Mouse (Mus musculus): ENCODE results near the gene Ntan1. TPM values are rescaled to one million over a fixed set of nuclear protein-coding genes. Genes with fewer than 3 reads are reported as not detected.
A peak's percentile ranks its signal among the peaks of the same experiment; 100 is the strongest.
"Not testable (repeated sequence)": the region's sequence is repeated elsewhere in the genome, so short reads cannot be mapped to it uniquely, and the experiment has no call there.

The Ntan1 gene
- polyA plus RNA-seq, 1 experiment from 2014 or later, result 167 TPM

- no peak overlapping the region for H3K27ac ChIP-seq
- WGBS, result 62% methylated on average over 5 of the region's 5 CpGs
- H3K4me2 ChIP-seq (ENCODE audit: low read length), result no peak overlapping the region
Measured at GRCm38 (mm10) chr16:13866616-13867015, 48.0 kb downstream of the Ntan1 start.

DNA sequence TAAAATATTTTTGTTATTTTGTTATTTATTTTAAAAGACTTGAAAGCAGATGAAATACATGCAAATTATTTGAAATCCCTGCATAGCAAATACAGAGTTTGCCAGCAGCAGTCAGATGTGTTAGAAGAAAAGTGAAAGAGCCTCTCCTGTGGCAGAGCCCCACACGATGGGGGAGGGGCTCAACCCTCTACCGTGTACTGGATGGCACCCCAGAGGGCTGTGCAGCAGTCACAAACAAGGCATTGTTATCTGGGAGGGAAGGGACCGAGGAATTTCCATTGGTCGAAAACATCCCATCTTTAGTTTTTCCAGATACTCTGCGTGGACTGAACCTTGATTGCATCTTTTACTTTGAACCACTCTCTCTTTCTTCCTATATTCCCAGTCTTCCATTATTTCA, 48.8 kb downstream of the Ntan1 start:
- 52% methylated on average over 5 of the region's 5 CpGs for WGBS
- not testable (repeated sequence) for H3K4me2 ChIP-seq (ENCODE audit: low read length)
- H3K36me3 ChIP-seq (ENCODE audit: insufficient read depth, low read length), result peaks cover 24% of the 10 kb centered on the region

More at GRCm38 (mm10) chr16:13866616-13867015, 48.0 kb downstream of the Ntan1 start:
- Histone ChIP-seq H3K4me3 (replicated peaks; ENCODE audit: low read depth, low read length) (no peak overlapping the region), H3K9me3 (replicated peaks; ENCODE audit: low read length) (no peaks in the 10 kb centered on the region), H3K4me1 (replicated peaks; ENCODE audit: insufficient read depth, low read length) (no peaks in the 10 kb centered on the region), H3K27me3 (ENCODE audit: insufficient read depth, low read length) (no peaks in the 10 kb centered on the region), H3K9ac (ENCODE audit: low read depth, low read length) (no peak overlapping the region), H3K36me3 (ENCODE audit: insufficient read depth, low read length) (peaks cover 17% of the 10 kb centered on the region)
- TF ChIP-seq CTCF (IDR thresholded peaks at IDR 0.05; ENCODE audit: low read depth), result no peak
- no peak for DNase-seq (ENCODE audit: low spot score)
- no peak for ATAC-seq (replicated peaks; ENCODE audit: low FRiP score, low read depth)

GRCm38 (mm10) chr16:13867910-13868514, 49.4 kb downstream of the Ntan1 start:
- Histone ChIP-seq H3K36me3 (ENCODE audit: insufficient read depth, low read length) (peaks cover 25% of the 10 kb centered on the region), H3K4me1 (replicated peaks; ENCODE audit: insufficient read depth, low read length) (no peaks in the 10 kb centered on the region), H3K9ac (ENCODE audit: low read depth, low read length) (0 out of 2 replicates have a peak overlapping the region, but pooled peaks have one; percentile 10), H3K4me3 (replicated peaks; ENCODE audit: low read depth, low read length) (peak overlapping the region; percentile 17), H3K27ac (no peak overlapping the region), H3K27me3 (ENCODE audit: insufficient read depth, low read length) (no peaks in the 10 kb centered on the region), H3K4me2 (ENCODE audit: low read length) (peak overlapping the region; percentile 27), H3K9me3 (replicated peaks; ENCODE audit: low read length) (no peaks in the 10 kb centered on the region)
- DNase-seq (ENCODE audit: low spot score) (peak; percentile 31), ATAC-seq (replicated peaks; ENCODE audit: low FRiP score, low read depth) (peak; percentile 29; the same call in 1 of the 2 replicates)
- 31% methylated on average over 42 of the region's 42 CpGs for WGBS
- no peak for TF ChIP-seq CTCF (IDR thresholded peaks at IDR 0.05; ENCODE audit: low read depth)

More for the DNA sequence above, 48.8 kb downstream of the Ntan1 start:
- not testable (repeated sequence) for H3K27me3 ChIP-seq (ENCODE audit: insufficient read depth, low read length); ATAC-seq (replicated peaks; ENCODE audit: low FRiP score, low read depth); DNase-seq (ENCODE audit: low spot score); H3K4me3 ChIP-seq (replicated peaks; ENCODE audit: low read depth, low read length); H3K27ac ChIP-seq; H3K4me1 ChIP-seq (replicated peaks; ENCODE audit: insufficient read depth, low read length); H3K9me3 ChIP-seq (replicated peaks; ENCODE audit: low read length); H3K9ac ChIP-seq (ENCODE audit: low read depth, low read length)

DNA sequence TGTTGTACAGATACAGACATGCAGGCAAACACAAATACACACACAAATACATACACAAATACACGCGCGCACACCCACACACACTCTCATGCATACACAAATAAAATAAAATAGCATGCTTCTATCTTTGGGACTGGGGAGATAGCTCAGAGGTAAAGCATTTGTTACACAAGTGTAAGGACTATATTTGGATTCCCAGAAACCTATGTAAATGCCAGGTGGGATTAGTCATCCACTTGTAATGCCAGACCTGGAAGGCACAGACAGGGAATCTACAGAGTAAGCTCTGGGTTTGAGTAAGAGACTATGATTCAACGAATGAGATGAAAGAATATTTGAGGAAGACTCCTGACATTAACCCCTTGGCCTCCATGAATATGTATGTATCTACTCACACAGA, 56.8 kb downstream of the Ntan1 start:
- Histone ChIP-seq H3K9ac (ENCODE audit: low read depth, low read length) (no peak overlapping the region), H3K27ac (no peak overlapping the region), H3K4me1 (replicated peaks; ENCODE audit: insufficient read depth, low read length) (no peaks in the 10 kb centered on the region), H3K27me3 (ENCODE audit: insufficient read depth, low read length) (no peaks in the 10 kb centered on the region), H3K4me3 (replicated peaks; ENCODE audit: low read depth, low read length) (no peak overlapping the region), H3K9me3 (replicated peaks; ENCODE audit: low read length) (no peaks in the 10 kb centered on the region), H3K4me2 (ENCODE audit: low read length) (no peak overlapping the region), H3K36me3 (ENCODE audit: insufficient read depth, low read length) (peaks cover 32% of the 10 kb centered on the region; the same call in 1 of the 2 replicates)
- 94% methylated on average over 4 of the region's 4 CpGs for WGBS
- DNase-seq (ENCODE audit: low spot score) (no peak), ATAC-seq (replicated peaks; ENCODE audit: low FRiP score, low read depth) (no peak)
- TF ChIP-seq CTCF (IDR thresholded peaks at IDR 0.05; ENCODE audit: low read depth), result no peak

- H3K4me1 ChIP-seq (replicated peaks; ENCODE audit: insufficient read depth, low read length), result no peaks in the 10 kb centered on the region
- DNase-seq (ENCODE audit: low spot score) (peak; percentile 4), ATAC-seq (replicated peaks; ENCODE audit: low FRiP score, low read depth) (no peak)
- H3K36me3 ChIP-seq (ENCODE audit: insufficient read depth, low read length), result peaks cover 11% of the 10 kb centered on the region; the same call in 1 of the 2 replicates
- H3K27me3 ChIP-seq (ENCODE audit: insufficient read depth, low read length), result no peaks in the 10 kb centered on the region
- 59% methylated on average over 3 of the region's 3 CpGs for WGBS
- no peak overlapping the region for H3K9ac ChIP-seq (ENCODE audit: low read depth, low read length)
- H3K4me2 ChIP-seq (ENCODE audit: low read length), result no peak overlapping the region
- H3K27ac ChIP-seq, result no peak overlapping the region
- H3K4me3 ChIP-seq (replicated peaks; ENCODE audit: low read depth, low read length), result no peak overlapping the region
- no peak for TF ChIP-seq CTCF (IDR thresholded peaks at IDR 0.05; ENCODE audit: low read depth)
- H3K9me3 ChIP-seq (replicated peaks; ENCODE audit: low read length), result no peaks in the 10 kb centered on the region
Measured at GRCm38 (mm10) chr16:13883094-13883774, 64.6 kb downstream of the Ntan1 start.

Small RNA genes lying within 50 kb of the gene (microRNA-seq; reads per million reads assigned to microRNA genes)
- gene Gm27734, result not detected

Other genes starting within 250 kb of the Ntan1 start
- gene Parn, start 150.7 kb upstream of the Ntan1 start, polyA plus RNA-seq (2015; fragmentation: Nextera tagmentation; extraction: Ambion mirVana), result 39.9 and 42.8 TPM in 2 replicates
- gene Bfar, start 147.0 kb upstream of the Ntan1 start, polyA plus RNA-seq (2015; fragmentation: Nextera tagmentation; extraction: Ambion mirVana), result 36.0 and 40.8 TPM in 2 replicates
- 4.2 and 4.5 TPM in 2 replicates for gene 3110001I22Rik, start 146.9 kb upstream of the Ntan1 start, polyA plus RNA-seq (2015; fragmentation: Nextera tagmentation; extraction: Ambion mirVana)
- gene Pla2g10, start 87.9 kb upstream of the Ntan1 start, polyA plus RNA-seq (2015; fragmentation: Nextera tagmentation; extraction: Ambion mirVana), result 0.28 TPM in 1 of 2 replicates, not detected in the other
- gene Rrn3, start 38.1 kb upstream of the Ntan1 start, polyA plus RNA-seq (2015; fragmentation: Nextera tagmentation; extraction: Ambion mirVana), result 47.0 and 51.5 TPM in 2 replicates
- gene Pdxdc1, start 84.3 kb downstream of the Ntan1 start, polyA plus RNA-seq (2015; fragmentation: Nextera tagmentation; extraction: Ambion mirVana), result 58.0 and 59.8 TPM in 2 replicates
- 23.7 and 27.6 TPM in 2 replicates for gene Mpv17l, start 84.3 kb downstream of the Ntan1 start, polyA plus RNA-seq (2015; fragmentation: Nextera tagmentation; extraction: Ambion mirVana)
- 0.84 and 1.1 TPM in 2 replicates for gene 2900011O08Rik, start 167.8 kb downstream of the Ntan1 start, polyA plus RNA-seq (2015; fragmentation: Nextera tagmentation; extraction: Ambion mirVana)
- 0.22 TPM in 1 of 2 replicates, not detected in the other for gene Ifitm7, start 168.0 kb downstream of the Ntan1 start, polyA plus RNA-seq (2015; fragmentation: Nextera tagmentation; extraction: Ambion mirVana)

All from kidney, postnatal 0 days (tissue).